Mouse (Mus musculus): ENCODE measurements around the gene Amdhd2.

DNA sequence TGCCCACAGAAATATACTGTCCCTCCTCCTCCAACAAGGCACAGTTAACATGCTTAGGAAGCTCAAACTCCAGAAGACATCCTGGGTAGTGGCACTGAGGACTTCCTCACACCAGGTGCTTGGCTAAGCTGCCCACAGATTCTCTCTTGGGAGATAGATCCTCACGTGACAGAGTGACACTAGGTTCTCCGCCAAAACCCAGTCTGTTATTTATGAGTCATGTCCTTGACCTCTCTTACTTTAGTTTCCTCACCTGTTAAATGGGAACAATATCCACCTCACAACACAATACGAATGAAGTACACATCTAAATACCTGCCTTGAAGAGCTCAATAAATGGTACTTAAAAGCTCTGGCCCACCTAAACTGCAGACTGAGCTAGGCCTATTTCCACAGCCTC lies 24.3 kb downstream of the Amdhd2 start:
- no peak for TF ChIP-seq CTCF (IDR thresholded peaks at IDR 0.05)
- TF ChIP-seq POLR2A (IDR thresholded peaks at IDR 0.05; ENCODE audit: insufficient read depth, low read depth, low read length): no peak
- no peak for TF ChIP-seq EP300 (IDR thresholded peaks at IDR 0.05; ENCODE audit: insufficient read depth, low read depth, low read length)

All from heart, adult 2 months (tissue).